Mouse (Mus musculus) small intestine, adult 2 months (tissue): ENCODE data around the gene Marcksl1.

Source experiments
- CTCF ChIP-seq: fragments of 200-500 bp; IDR thresholded peaks from 2 replicates; pipeline ENCODE4 v1.5.1; 2012; ENCODE audit warnings: low read depth, mild to moderate bottlenecking, control low read depth, inconsistent platforms, low read length, moderate library complexity, mixed read lengths; ENCODE audit not compliant: insufficient replicate concordance, insufficient read length; ENCODE audit errors: extremely low read depth
- POLR2A ChIP-seq: fragments of 200-500 bp; IDR thresholded peaks from 2 replicates; pipeline ENCODE4 v1.6.1; 2012; ENCODE audit warnings: low read depth, mild to moderate bottlenecking, control low read depth, inconsistent platforms, low read length, moderate library complexity

- TF ChIP-seq CTCF (no peak), POLR2A (no peak)
These were observed 3.5 kb downstream of the Marcksl1 start for GRCm38 (mm10) chr4:129516925-129517324.
